Mouse (Mus musculus) midbrain, embryonic 14.5 days (tissue): ENCODE results near the gene A930004D18Rik. TPM values are rescaled to one million over a fixed set of nuclear protein-coding genes. Genes with fewer than 3 reads are reported as not detected.

Source experiments
- ATAC-seq: fragments of 200-750 bp; cut with Nextera tagmentation; 2 replicates; pipeline ENCODE4 v1.8.0; 2017; ENCODE audit warnings: moderate number of reproducible peaks, moderate library complexity; ENCODE audit not compliant: low FRiP score, low TSS enrichment
- DNase-seq: peaks from one replicate; pipeline ENCODE4 v3.0.0-alpha.2; 2015
- H3K27ac ChIP-seq: fragments of 300-500 bp; sonication (generic); replicated peaks from 2 replicates; pipeline ENCODE4 v1.5.1; 2014; ENCODE audit warnings: mild to moderate bottlenecking, low read depth, low read length, moderate library complexity
- H3K27me3 ChIP-seq: fragments of 300-500 bp; sonication (generic); 2 replicates; pipeline ENCODE4 v1.6.1; 2014; ENCODE audit warnings: low read length, control low read depth, mixed read lengths; ENCODE audit not compliant: control insufficient read depth, insufficient read depth
- H3K36me3 ChIP-seq: fragments of 300-500 bp; sonication (generic); 2 replicates; pipeline ENCODE4 v1.6.1; 2014; ENCODE audit warnings: low read length, control low read depth; ENCODE audit not compliant: control insufficient read depth, insufficient read depth
- H3K4me1 ChIP-seq: fragments of 300-500 bp; sonication (generic); 2 replicates; pipeline ENCODE4 v1.6.1; 2014; ENCODE audit warnings: mild to moderate bottlenecking, antibody characterized with exemption, low read length, control low read depth; ENCODE audit not compliant: control insufficient read depth, insufficient read depth
- H3K4me2 ChIP-seq: fragments of 300-500 bp; sonication (generic); 2 replicates; pipeline ENCODE4 v1.6.1; 2014; ENCODE audit warnings: mild to moderate bottlenecking, low read length, moderate library complexity
- H3K4me3 ChIP-seq: fragments of 300-500 bp; sonication (generic); replicated peaks from 2 replicates; pipeline ENCODE4 v1.5.1; 2014; ENCODE audit warnings: low read depth, low read length
- H3K9ac ChIP-seq: fragments of 300-500 bp; sonication (generic); replicated peaks from 2 replicates; pipeline ENCODE4 v1.6.1; 2014; ENCODE audit warnings: mild to moderate bottlenecking, low read length, moderate library complexity
- H3K9me3 ChIP-seq: fragments of 300-500 bp; sonication (generic); 2 replicates; pipeline ENCODE4 v1.6.1; 2016; ENCODE audit warnings: low read length, control low read depth, mixed read lengths; ENCODE audit not compliant: control insufficient read depth
- WGBS: fragments of 180-500 bp; shearing (Covaris S2); extraction: QIAGEN DNeasy Blood & Tissue Kit; methylation state at CpG from one replicate; pipeline ENCODE4 v1.1.7; 2014; 5-methylcytosine and 5-hydroxymethylcytosine counted together
- polyA plus RNA-seq: library from polyadenylated mRNA; unstranded; fragments of >200 nt; fragmentation: Nextera tagmentation; extraction: Ambion mirVana; gene quantifications from 2 replicates; pipeline ENCODE4 v1.2.1, GENCODE M21; 2014

The A930004D18Rik gene
- polyA plus RNA-seq, 1 experiment from 2014 or later: 9.2 TPM

GRCm38 (mm10) chr2:18049279-18049821 lies 11.8 kb upstream of the A930004D18Rik start:
- DNase-seq (peak; percentile 69), ATAC-seq (no peak)
- 1% methylated on average over 11 of the region's 11 CpGs for WGBS
- Histone ChIP-seq H3K4me2 (peak overlapping the region; percentile 95), H3K27me3 (no peaks in the 10 kb centered on the region), H3K9ac (peak overlapping the region; percentile 100), H3K9me3 (no peaks in the 10 kb centered on the region), H3K4me1 (peaks cover 43% of the 10 kb centered on the region), H3K27ac (peak overlapping the region; percentile 100), H3K4me3 (peak overlapping the region; percentile 95), H3K36me3 (no peaks in the 10 kb centered on the region)

GRCm38 (mm10) chr2:18048453-18049075 lies 11.0 kb upstream of the A930004D18Rik start, which contains the start of gene Skida1:
Skida1 (minus strand) TSS chr2:18049051.
- peaks cover 42% of the 10 kb centered on the region for H3K4me1 ChIP-seq
- DNase-seq (peak; percentile 86), ATAC-seq (peak; percentile 67)
- H3K27ac ChIP-seq: peak within 1 kb of the TSS; percentile 100
- peak within 1 kb of the TSS; percentile 100 for H3K9ac ChIP-seq
- no peaks in the 10 kb centered on the region for H3K9me3 ChIP-seq
- H3K27me3 ChIP-seq: no peaks in the 10 kb centered on the region
- H3K4me3 ChIP-seq: peak within 1 kb of the TSS; percentile 95
- WGBS: under 1% methylated on average over 17 of the region's 17 CpGs
- peak within 1 kb of the TSS; percentile 95 for H3K4me2 ChIP-seq
- no peaks in the 10 kb centered on the region for H3K36me3 ChIP-seq

GRCm38 (mm10) chr2:18047646-18048452 lies 10.3 kb upstream of the A930004D18Rik start:
- Histone ChIP-seq H3K9me3 (no peaks in the 10 kb centered on the region), H3K27me3 (no peaks in the 10 kb centered on the region), H3K27ac (peak overlapping the region; percentile 100), H3K4me3 (peak overlapping the region; percentile 95), H3K9ac (peak overlapping the region; percentile 100), H3K36me3 (no peaks in the 10 kb centered on the region), H3K4me2 (peak overlapping the region; percentile 95), H3K4me1 (peaks cover 45% of the 10 kb centered on the region)
- peak; percentile 86 for DNase-seq
- peak; percentile 74 for ATAC-seq
- under 1% methylated on average over 70 of the region's 70 CpGs for WGBS

GRCm38 (mm10) chr2:18046758-18047645 lies 9.5 kb upstream of the A930004D18Rik start:
- Histone ChIP-seq H3K4me3 (peak overlapping the region; percentile 95), H3K9ac (peak overlapping the region; percentile 100), H3K36me3 (no peaks in the 10 kb centered on the region), H3K27me3 (no peaks in the 10 kb centered on the region), H3K27ac (peak overlapping the region; percentile 100), H3K4me1 (peaks cover 46% of the 10 kb centered on the region), H3K9me3 (no peaks in the 10 kb centered on the region), H3K4me2 (peak overlapping the region; percentile 95)
- ATAC-seq: peak; percentile 32; the same call in 1 of the 2 replicates
- under 1% methylated on average over 55 of the region's 64 CpGs for WGBS
- peak; percentile 77 for DNase-seq

GRCm38 (mm10) chr2:18046186-18046585 lies 8.6 kb upstream of the A930004D18Rik start:
- no peak for ATAC-seq
- no peaks in the 10 kb centered on the region for H3K9me3 ChIP-seq
- H3K9ac ChIP-seq: peak overlapping the region; percentile 100
- no peaks in the 10 kb centered on the region for H3K36me3 ChIP-seq
- no peak for DNase-seq
- peaks cover 44% of the 10 kb centered on the region for H3K4me1 ChIP-seq
- H3K27ac ChIP-seq: peak overlapping the region; percentile 100
- H3K4me2 ChIP-seq: peak overlapping the region; percentile 95
- 2% methylated on average over 4 of the region's 4 CpGs for WGBS
- H3K4me3 ChIP-seq: peak overlapping the region; percentile 95
- H3K27me3 ChIP-seq: no peaks in the 10 kb centered on the region

- Histone ChIP-seq H3K9me3 (no peaks in the 10 kb centered on the region), H3K27ac (peak overlapping the region; percentile 100), H3K36me3 (no peaks in the 10 kb centered on the region), H3K9ac (peak overlapping the region; percentile 100), H3K4me3 (peak overlapping the region; percentile 95), H3K27me3 (no peaks in the 10 kb centered on the region), H3K4me2 (peak overlapping the region; percentile 95), H3K4me1 (peaks cover 46% of the 10 kb centered on the region)
- DNase-seq (peak; percentile 63), ATAC-seq (no peak)
- 2% methylated on average over 6 of the region's 6 CpGs for WGBS
These were observed 8.2 kb upstream of the A930004D18Rik start for GRCm38 (mm10) chr2:18045781-18046181.

GRCm38 (mm10) chr2:18045143-18045780 lies 7.7 kb upstream of the A930004D18Rik start:
- H3K27ac ChIP-seq: peak overlapping the region; percentile 100

More at GRCm38 (mm10) chr2:18045143-18045780, 7.7 kb upstream of the A930004D18Rik start:
- DNase-seq (peak; percentile 52), ATAC-seq (no peak)
- H3K9ac ChIP-seq: peak overlapping the region; percentile 100
- no peaks in the 10 kb centered on the region for H3K9me3 ChIP-seq
- H3K4me3 ChIP-seq: peak overlapping the region; percentile 95
- no peaks in the 10 kb centered on the region for H3K27me3 ChIP-seq
- peak overlapping the region; percentile 95 for H3K4me2 ChIP-seq
- peaks cover 51% of the 10 kb centered on the region for H3K4me1 ChIP-seq
- under 1% methylated on average over 7 of the region's 7 CpGs for WGBS
- no peaks in the 10 kb centered on the region for H3K36me3 ChIP-seq
